Mouse (Mus musculus) heart, postnatal 36 days (tissue): Measurements from ENCODE around the gene Add2. TPM values are rescaled to one million over a fixed set of nuclear protein-coding genes. Genes with fewer than 3 reads are reported as not detected.
A peak's percentile ranks its signal among the peaks of the same experiment; 100 is the strongest.

ENCODE experiments used
- DNase-seq, 2 experiments: peaks; one replicate each; pipeline ENCODE4 v3.0.0; 2021 to 2022
- intact Hi-C: fragments of 180-260 bp; cut with DNase I; formaldehyde crosslinking; loops from one replicate; pipeline ENCODE4 v1.15.1; 2025
- total RNA-seq, 2 experiments: library from RNA; stranded (reverse); gene quantifications; 2 replicates each; pipeline ENCODE4 v1.2.3; 2021

Gene Add2
- total RNA-seq, 2 experiments from 2014 or later, result 0.16 to 0.64 TPM

GRCm38 (mm10) chr6:86126953-86127581, 98.6 kb downstream of the Add2 start:
- intact Hi-C loops, result loop anchor here (1.0 kb wide), 2 partner anchors 237 to 274 kb away; no protein-coding TSS in a partner anchor
- DNase-seq, result peak; percentile 18 to 42

- no peak for DNase-seq
- intact Hi-C loops, result no loop called here
Measured at GRCm38 (mm10) chr6:86128504-86128903, 100.0 kb downstream of the Add2 start.

GRCm38 (mm10) chr6:86129872-86130498, 101.5 kb downstream of the Add2 start:
- no peak for DNase-seq
- intact Hi-C loops, result no loop called here

GRCm38 (mm10) chr6:86133882-86134281, 105.4 kb downstream of the Add2 start:
- intact Hi-C loops, result no loop called here
- no peak for DNase-seq

GRCm38 (mm10) chr6:86136206-86136605, 107.7 kb downstream of the Add2 start:
- intact Hi-C loops, result no loop called here
- no peak for DNase-seq

- intact Hi-C loops, result loop anchor here (1.0 to 5.0 kb wide), 2 partner anchors 223 to 261 kb away; partner anchors contain the start of gene Tia1
- no peak for DNase-seq
Measured at GRCm38 (mm10) chr6:86141284-86141683, 112.8 kb downstream of the Add2 start.

GRCm38 (mm10) chr6:86141820-86142219, 113.3 kb downstream of the Add2 start:
- intact Hi-C loops, result loop anchor here (1.0 to 5.0 kb wide), 2 partner anchors 222 to 260 kb away; partner anchors contain the start of gene Tia1
- peak; percentile 53 to 64 for DNase-seq

- intact Hi-C loops, result loop anchor here (5.0 kb wide), 1 partner anchor 257 kb away; the partner anchor contains the start of gene Tia1
- no peak for DNase-seq
Measured at GRCm38 (mm10) chr6:86144986-86145385, 116.5 kb downstream of the Add2 start.

- DNase-seq, result no peak
- intact Hi-C loops, result no loop called here
Measured at GRCm38 (mm10) chr6:86148518-86148917, 120.0 kb downstream of the Add2 start.

GRCm38 (mm10) chr6:86149001-86149400, 120.5 kb downstream of the Add2 start:
- intact Hi-C loops, result no loop called here
- no peak for DNase-seq

GRCm38 (mm10) chr6:86152676-86153075, 124.2 kb downstream of the Add2 start:
- intact Hi-C loops, result no loop called here
- no peak for DNase-seq

- intact Hi-C loops, result no loop called here
- peak; percentile 23 to 37 for DNase-seq
Measured at GRCm38 (mm10) chr6:86153436-86153990, 125.0 kb downstream of the Add2 start.

- no peak for DNase-seq
- intact Hi-C loops, result no loop called here
Measured at GRCm38 (mm10) chr6:86154006-86154405, 125.5 kb downstream of the Add2 start.

GRCm38 (mm10) chr6:86154481-86154880, 126.0 kb downstream of the Add2 start:
- intact Hi-C loops, result no loop called here
- DNase-seq, result no peak

GRCm38 (mm10) chr6:86157253-86158234, 129.1 kb downstream of the Add2 start:
- no peak for DNase-seq
- intact Hi-C loops, result no loop called here

- intact Hi-C loops, result no loop called here
- DNase-seq, result no peak
Measured at GRCm38 (mm10) chr6:86160878-86161277, 132.4 kb downstream of the Add2 start.

GRCm38 (mm10) chr6:86161586-86161985, 133.1 kb downstream of the Add2 start:
- no peak for DNase-seq
- intact Hi-C loops, result no loop called here

GRCm38 (mm10) chr6:86164028-86164427, 135.5 kb downstream of the Add2 start:
- DNase-seq, result no peak
- intact Hi-C loops, result no loop called here

GRCm38 (mm10) chr6:86166426-86166825, 137.9 kb downstream of the Add2 start:
- no peak for DNase-seq
- intact Hi-C loops, result no loop called here

- intact Hi-C loops, result no loop called here
- DNase-seq, result no peak
Measured at GRCm38 (mm10) chr6:86167851-86168250, 139.4 kb downstream of the Add2 start.

- intact Hi-C loops, result no loop called here
Measured at GRCm38 (mm10) chr6:86169166-86169565, 140.7 kb downstream of the Add2 start.

More at GRCm38 (mm10) chr6:86169166-86169565, 140.7 kb downstream of the Add2 start:
- no peak for DNase-seq
